Mouse (Mus musculus) midbrain, embryonic 15.5 days (tissue): ENCODE data around the gene Plb1. TPM values are rescaled to one million over a fixed set of nuclear protein-coding genes. Genes with fewer than 3 reads are reported as not detected.

Experiments used
- ATAC-seq: fragments of 200-750 bp; cut with Nextera tagmentation; replicated peaks from 2 replicates; pipeline ENCODE4 v1.8.0; 2017; ENCODE audit warnings: moderate TSS enrichment
- H3K27ac ChIP-seq: fragments of 300-500 bp; sonication (generic); 2 replicates; pipeline ENCODE4 v1.5.1; 2015; ENCODE audit warnings: mild to moderate bottlenecking, inconsistent platforms
- H3K27me3 ChIP-seq: fragments of 300-500 bp; sonication (generic); replicated peaks from 2 replicates; pipeline ENCODE4 v1.6.1; 2015; ENCODE audit warnings: inconsistent platforms
- H3K36me3 ChIP-seq: fragments of 300-500 bp; sonication (generic); replicated peaks from 2 replicates; pipeline ENCODE4 v1.6.1; 2015; ENCODE audit warnings: inconsistent platforms
- H3K4me1 ChIP-seq: fragments of 300-500 bp; sonication (generic); 2 replicates; pipeline ENCODE4 v1.6.1; 2015; ENCODE audit warnings: inconsistent platforms
- H3K4me2 ChIP-seq: fragments of 300-500 bp; sonication (generic); 2 replicates; pipeline ENCODE4 v1.6.1; 2015; ENCODE audit warnings: inconsistent platforms, mild to moderate bottlenecking, moderate library complexity
- H3K4me3 ChIP-seq: fragments of 300-500 bp; sonication (generic); 2 replicates; pipeline ENCODE4 v1.5.1; 2015; ENCODE audit warnings: mild to moderate bottlenecking, inconsistent platforms
- H3K9ac ChIP-seq: fragments of 300-500 bp; sonication (generic); 2 replicates; pipeline ENCODE4 v1.6.1; 2015; ENCODE audit warnings: mild to moderate bottlenecking, inconsistent platforms
- H3K9me3 ChIP-seq: fragments of 300-500 bp; sonication (generic); 2 replicates; pipeline ENCODE4 v1.6.1; 2016; ENCODE audit warnings: inconsistent platforms
- WGBS: fragments of 180-500 bp; shearing (Covaris S2); methylation state at CpG from one replicate; pipeline ENCODE4 v1.1.7; 2015; ENCODE audit warnings: mixed read lengths; 5-methylcytosine and 5-hydroxymethylcytosine counted together
- polyA plus RNA-seq: library from polyadenylated mRNA; unstranded; fragments of >200 nt; fragmentation: Nextera tagmentation; extraction: Ambion mirVana; gene quantifications from 2 replicates; pipeline ENCODE4 v1.2.1, GENCODE M21; 2015

The Plb1 gene
- polyA plus RNA-seq, 1 experiment from 2014 or later = 0.12 TPM

- no peaks in the 10 kb centered on the region for H3K27me3 ChIP-seq
- no peak overlapping the region for H3K4me2 ChIP-seq
- no peak for ATAC-seq
- H3K27ac ChIP-seq = no peak overlapping the region
- H3K36me3 ChIP-seq = no peaks in the 10 kb centered on the region
- 82% methylated on average over 8 of the region's 8 CpGs for WGBS
- no peak overlapping the region for H3K4me3 ChIP-seq
- H3K9me3 ChIP-seq = no peaks in the 10 kb centered on the region
- no peak overlapping the region for H3K9ac ChIP-seq
- H3K4me1 ChIP-seq = no peaks in the 10 kb centered on the region
Measured at GRCm38 (mm10) chr5:32208460-32208859, 24.0 kb upstream of the Plb1 start.

- H3K4me3 ChIP-seq = no peak overlapping the region
- H3K4me2 ChIP-seq = no peak overlapping the region
- no peak overlapping the region for H3K27ac ChIP-seq
- H3K9ac ChIP-seq = no peak overlapping the region
- no peaks in the 10 kb centered on the region for H3K36me3 ChIP-seq
- no peaks in the 10 kb centered on the region for H3K9me3 ChIP-seq
- ATAC-seq = no peak
- 38% methylated on average over 2 of the region's 2 CpGs for WGBS
- H3K4me1 ChIP-seq = no peaks in the 10 kb centered on the region
- no peaks in the 10 kb centered on the region for H3K27me3 ChIP-seq
Measured at GRCm38 (mm10) chr5:32211011-32211410, 21.5 kb upstream of the Plb1 start.

GRCm38 (mm10) chr5:32213746-32214145, 18.8 kb upstream of the Plb1 start:
- 48% methylated on average over 4 of the region's 4 CpGs for WGBS
- no peak for ATAC-seq
- no peaks in the 10 kb centered on the region for H3K36me3 ChIP-seq
- no peak overlapping the region for H3K27ac ChIP-seq
- no peak overlapping the region for H3K4me2 ChIP-seq
- no peaks in the 10 kb centered on the region for H3K4me1 ChIP-seq
- no peak overlapping the region for H3K9ac ChIP-seq
- no peaks in the 10 kb centered on the region for H3K9me3 ChIP-seq
- no peaks in the 10 kb centered on the region for H3K27me3 ChIP-seq
- H3K4me3 ChIP-seq = no peak overlapping the region

- no peaks in the 10 kb centered on the region for H3K36me3 ChIP-seq
- 77% methylated on average over 10 of the region's 10 CpGs for WGBS
- H3K4me1 ChIP-seq = no peaks in the 10 kb centered on the region
- H3K4me2 ChIP-seq = no peak overlapping the region
- no peak overlapping the region for H3K4me3 ChIP-seq
- no peak for ATAC-seq
- H3K9me3 ChIP-seq = no peaks in the 10 kb centered on the region
- H3K9ac ChIP-seq = no peak overlapping the region
- no peaks in the 10 kb centered on the region for H3K27me3 ChIP-seq
- no peak overlapping the region for H3K27ac ChIP-seq
Measured at GRCm38 (mm10) chr5:32215510-32215909, 17.0 kb upstream of the Plb1 start.

GRCm38 (mm10) chr5:32216465-32216864, 16.0 kb upstream of the Plb1 start:
- no peak overlapping the region for H3K4me3 ChIP-seq
- no peaks in the 10 kb centered on the region for H3K9me3 ChIP-seq
- no peak for ATAC-seq
- no peaks in the 10 kb centered on the region for H3K4me1 ChIP-seq
- no peak overlapping the region for H3K4me2 ChIP-seq
- H3K36me3 ChIP-seq = no peaks in the 10 kb centered on the region
- H3K27me3 ChIP-seq = no peaks in the 10 kb centered on the region
- 56% methylated on average over 4 of the region's 4 CpGs for WGBS
- H3K27ac ChIP-seq = no peak overlapping the region
- no peak overlapping the region for H3K9ac ChIP-seq

GRCm38 (mm10) chr5:32217477-32217876, 15.0 kb upstream of the Plb1 start:
- ATAC-seq = no peak
- H3K4me3 ChIP-seq = no peak overlapping the region
- no peaks in the 10 kb centered on the region for H3K36me3 ChIP-seq
- H3K27ac ChIP-seq = no peak overlapping the region
- H3K27me3 ChIP-seq = no peaks in the 10 kb centered on the region
- H3K4me2 ChIP-seq = no peak overlapping the region
- no peak overlapping the region for H3K9ac ChIP-seq
- no peaks in the 10 kb centered on the region for H3K9me3 ChIP-seq
- no peaks in the 10 kb centered on the region for H3K4me1 ChIP-seq
- 82% methylated on average over 8 of the region's 8 CpGs for WGBS

- no peak overlapping the region for H3K4me2 ChIP-seq
- ATAC-seq = no peak
- no peak overlapping the region for H3K9ac ChIP-seq
- no peak overlapping the region for H3K27ac ChIP-seq
- no peaks in the 10 kb centered on the region for H3K9me3 ChIP-seq
- no peaks in the 10 kb centered on the region for H3K27me3 ChIP-seq
- H3K4me1 ChIP-seq = no peaks in the 10 kb centered on the region
- H3K4me3 ChIP-seq = no peak overlapping the region
- H3K36me3 ChIP-seq = no peaks in the 10 kb centered on the region
- 44% methylated on average over 4 of the region's 4 CpGs for WGBS
Measured at GRCm38 (mm10) chr5:32230372-32230771, 2.1 kb upstream of the Plb1 start.

- Histone ChIP-seq H3K9me3 (no peaks in the 10 kb centered on the region), H3K4me2 (no peak overlapping the region), H3K27me3 (no peaks in the 10 kb centered on the region), H3K36me3 (no peaks in the 10 kb centered on the region), H3K27ac (no peak overlapping the region), H3K9ac (no peak overlapping the region), H3K4me3 (no peak overlapping the region), H3K4me1 (no peaks in the 10 kb centered on the region)
- no peak for ATAC-seq
- WGBS = 73% methylated on average over 2 of the region's 2 CpGs
Measured at GRCm38 (mm10) chr5:32239337-32239736, 6.8 kb downstream of the Plb1 start.

GRCm38 (mm10) chr5:32240741-32241140, 8.2 kb downstream of the Plb1 start:
- H3K27me3 ChIP-seq = no peaks in the 10 kb centered on the region
- no peak overlapping the region for H3K9ac ChIP-seq
- H3K4me2 ChIP-seq = no peak overlapping the region
- H3K27ac ChIP-seq = no peak overlapping the region
- no peaks in the 10 kb centered on the region for H3K9me3 ChIP-seq
- ATAC-seq = no peak
- no peak overlapping the region for H3K4me3 ChIP-seq
- no peaks in the 10 kb centered on the region for H3K36me3 ChIP-seq
- whole genome bisulfite sequencing = 63% methylated on average over 2 of the region's 2 CpGs
- H3K4me1 ChIP-seq = no peaks in the 10 kb centered on the region

GRCm38 (mm10) chr5:32243286-32243885, 10.9 kb downstream of the Plb1 start:
- 37% methylated on average over 7 of the region's 7 CpGs for WGBS
- Histone ChIP-seq H3K9me3 (no peaks in the 10 kb centered on the region), H3K27me3 (no peaks in the 10 kb centered on the region), H3K36me3 (no peaks in the 10 kb centered on the region), H3K4me3 (no peak overlapping the region), H3K4me1 (no peaks in the 10 kb centered on the region), H3K4me2 (no peak overlapping the region), H3K9ac (no peak overlapping the region), H3K27ac (no peak overlapping the region)
- no peak for ATAC-seq

GRCm38 (mm10) chr5:32245385-32245784, 12.9 kb downstream of the Plb1 start:
- Histone ChIP-seq H3K4me2 (no peak overlapping the region), H3K4me3 (no peak overlapping the region), H3K9ac (no peak overlapping the region), H3K27ac (no peak overlapping the region), H3K9me3 (no peaks in the 10 kb centered on the region), H3K27me3 (no peaks in the 10 kb centered on the region), H3K4me1 (no peaks in the 10 kb centered on the region), H3K36me3 (no peaks in the 10 kb centered on the region)
- 92% methylated on average over 3 of the region's 3 CpGs for WGBS
- ATAC-seq = no peak

GRCm38 (mm10) chr5:32260751-32261150, 28.2 kb downstream of the Plb1 start:
- no peak overlapping the region for H3K4me3 ChIP-seq
- no peaks in the 10 kb centered on the region for H3K4me1 ChIP-seq
- no peak overlapping the region for H3K27ac ChIP-seq
- H3K9ac ChIP-seq = no peak overlapping the region
- WGBS = 32% methylated on average over 5 of the region's 5 CpGs
- no peaks in the 10 kb centered on the region for H3K27me3 ChIP-seq
- H3K9me3 ChIP-seq = no peaks in the 10 kb centered on the region
- H3K4me2 ChIP-seq = no peak overlapping the region
- no peak for ATAC-seq
- H3K36me3 ChIP-seq = no peaks in the 10 kb centered on the region

- Histone ChIP-seq H3K9me3 (no peaks in the 10 kb centered on the region), H3K4me1 (no peaks in the 10 kb centered on the region), H3K9ac (no peak overlapping the region), H3K4me2 (no peak overlapping the region), H3K27ac (no peak overlapping the region), H3K4me3 (no peak overlapping the region), H3K36me3 (no peaks in the 10 kb centered on the region), H3K27me3 (no peaks in the 10 kb centered on the region)
- no peak for ATAC-seq
- WGBS = 88% methylated on average over 3 of the region's 3 CpGs
Measured at GRCm38 (mm10) chr5:32261251-32261650, 28.7 kb downstream of the Plb1 start.
